Mouse (Mus musculus): ENCODE measurements at regions not wholly inside any gene's neighbourhood (a gene's known extent, or its start where the extent isn't known, plus 50 kb on each side); places are given as distances from the start of the nearest gene placed in this dataset.

- TF ChIP-seq CTCF (IDR thresholded peaks at IDR 0.05; ENCODE audit: low read depth, low read length) (no peak), POLR2A (IDR thresholded peaks at IDR 0.05; ENCODE audit: borderline replicate concordance, low read depth, low read length) (no peak)
Measured at GRCm38 (mm10) chr13:83216454-83216853, 287.4 kb upstream of the Mef2c start.
